Mouse (Mus musculus) heart, embryonic 14.5 days (tissue): ENCODE measurements around the gene Gm17535. TPM values are rescaled to one million over a fixed set of nuclear protein-coding genes. Genes with fewer than 3 reads are reported as not detected.
"Not testable (repeated sequence)": the region's sequence is repeated elsewhere in the genome, so short reads cannot be mapped to it uniquely, and the experiment has no call there.

Experiments used
- ATAC-seq: fragments of 200-750 bp; cut with Nextera tagmentation; 2 replicates; pipeline ENCODE4 v1.8.0; 2017; ENCODE audit warnings: low read depth, moderate TSS enrichment; ENCODE audit not compliant: insufficient number of reproducible peaks, insufficient read depth, low FRiP score
- H3K27ac ChIP-seq, 2 experiments: fragments of 200-500 bp in 1 of 2; fragments of 300-500 bp in 1 of 2; sonication (generic) in 1 of 2; replicated peaks in 1 of 2; 2 replicates each; pipeline ENCODE4 v1.5.1; 2012 to 2014; ENCODE audit warnings: low read depth in 2 of 2, low read length in 2 of 2, control low read depth in 1 of 2, mild to moderate bottlenecking in 1 of 2, mixed read lengths in 1 of 2; ENCODE audit not compliant: control insufficient read depth in 1 of 2, insufficient read depth in 1 of 2
- H3K27me3 ChIP-seq: fragments of 300-500 bp; sonication (generic); 2 replicates; pipeline ENCODE4 v1.6.1; 2014; ENCODE audit warnings: mild to moderate bottlenecking, low read length, control low read depth; ENCODE audit not compliant: control insufficient read depth, insufficient read depth
- H3K36me3 ChIP-seq: fragments of 300-500 bp; sonication (generic); 2 replicates; pipeline ENCODE4 v1.6.1; 2014; ENCODE audit warnings: mild to moderate bottlenecking, control low read depth, low read length, mixed read lengths; ENCODE audit not compliant: control insufficient read depth, insufficient read depth
- H3K4me1 ChIP-seq, 2 experiments: fragments of 200-500 bp in 1 of 2; fragments of 300-500 bp in 1 of 2; sonication (generic) in 1 of 2; 2 replicates each; pipeline ENCODE4 v1.6.1; 2012 to 2014; ENCODE audit warnings: low read length in 2 of 2, control low read depth in 1 of 2, mixed read lengths in 1 of 2; ENCODE audit not compliant: control insufficient read depth in 2 of 2, insufficient read depth in 2 of 2
- H3K4me2 ChIP-seq: fragments of 300-500 bp; sonication (generic); 2 replicates; pipeline ENCODE4 v1.6.1; 2014; ENCODE audit warnings: mild to moderate bottlenecking, low read length
- H3K4me3 ChIP-seq, 2 experiments: fragments of 200-500 bp in 1 of 2; fragments of 300-500 bp in 1 of 2; sonication (generic) in 1 of 2; 2 replicates each; pipeline ENCODE4 v1.5.1; 2012 to 2014; ENCODE audit warnings: low read length in 2 of 2, mild to moderate bottlenecking in 2 of 2, control low read depth in 1 of 2, low read depth in 1 of 2, moderate library complexity in 1 of 2; ENCODE audit not compliant: control insufficient read depth in 1 of 2, insufficient read depth in 1 of 2
- H3K9ac ChIP-seq: fragments of 300-500 bp; sonication (generic); 2 replicates; pipeline ENCODE4 v1.6.1; 2014; ENCODE audit warnings: mild to moderate bottlenecking, low read length
- H3K9me3 ChIP-seq: fragments of 300-500 bp; sonication (generic); 2 replicates; pipeline ENCODE4 v1.6.1; 2016; ENCODE audit warnings: low read length, control low read depth; ENCODE audit not compliant: control insufficient read depth
- WGBS: fragments of 180-500 bp; shearing (Covaris S2); extraction: QIAGEN DNeasy Blood & Tissue Kit; methylation state at CpG from one replicate; pipeline ENCODE4 v1.1.7; 2014; 5-methylcytosine and 5-hydroxymethylcytosine counted together
- polyA plus RNA-seq: library from polyadenylated mRNA; unstranded; fragments of >200 nt; fragmentation: Nextera tagmentation; extraction: Ambion mirVana; gene quantifications from 2 replicates; pipeline ENCODE4 v1.2.1, GENCODE M21; 2014

The Gm17535 gene
- polyA plus RNA-seq, 1 experiment from 2014 or later, result not detected

GRCm38 (mm10) chr9:3019835-3020727 is 14.3 kb upstream of the Gm17535 start:
- not testable (repeated sequence) for H3K36me3 ChIP-seq, H3K4me2 ChIP-seq, H3K9ac ChIP-seq, H3K4me1 ChIP-seq, H3K4me3 ChIP-seq, H3K9me3 ChIP-seq, H3K27ac ChIP-seq, H3K27me3 ChIP-seq
- WGBS, result 74% methylated on average over 11 of the region's 19 CpGs
- peak; percentile 64; the same call in 1 of the 2 replicates for ATAC-seq

- not testable (repeated sequence) for H3K27ac ChIP-seq, H3K27me3 ChIP-seq, ATAC-seq, H3K9ac ChIP-seq, H3K4me3 ChIP-seq, H3K36me3 ChIP-seq, H3K4me2 ChIP-seq, H3K4me1 ChIP-seq, H3K9me3 ChIP-seq
- 67% methylated on average over 9 of the region's 13 CpGs for WGBS
These were observed 11.9 kb upstream of the Gm17535 start for GRCm38 (mm10) chr9:3022316-3023008.

- not testable (repeated sequence) for H3K4me1 ChIP-seq, H3K9me3 ChIP-seq, H3K4me3 ChIP-seq, H3K36me3 ChIP-seq, ATAC-seq, H3K27ac ChIP-seq, H3K27me3 ChIP-seq, H3K4me2 ChIP-seq, H3K9ac ChIP-seq
- 73% methylated on average over 9 of the region's 13 CpGs for WGBS
These were observed 11.0 kb upstream of the Gm17535 start, which contains the start of gene Gm10718 for GRCm38 (mm10) chr9:3023312-3023984. Gm10718 (plus strand) TSS chr9:3023547.

GRCm38 (mm10) chr9:3023985-3024648 is 10.3 kb upstream of the Gm17535 start:
- not testable (repeated sequence) for H3K4me1 ChIP-seq, H3K9me3 ChIP-seq, H3K4me3 ChIP-seq, H3K27me3 ChIP-seq, H3K36me3 ChIP-seq, ATAC-seq, H3K27ac ChIP-seq, H3K9ac ChIP-seq, H3K4me2 ChIP-seq
- WGBS, result 60% methylated on average over 15 of the region's 16 CpGs

- H3K4me1 ChIP-seq, H3K4me3 ChIP-seq, ATAC-seq, H3K9me3 ChIP-seq, H3K9ac ChIP-seq, H3K27ac ChIP-seq, H3K27me3 ChIP-seq, H3K36me3 ChIP-seq, H3K4me2 ChIP-seq: not testable (repeated sequence)
- WGBS, result 65% methylated on average over 12 of the region's 12 CpGs
These were observed 9.4 kb upstream of the Gm17535 start, which contains the start of gene Gm10717 for GRCm38 (mm10) chr9:3024912-3025467. Gm10717 (plus strand) TSS chr9:3025417.

GRCm38 (mm10) chr9:3025653-3026052 is 8.7 kb upstream of the Gm17535 start:
- not testable (repeated sequence) for H3K9me3 ChIP-seq, H3K4me3 ChIP-seq, ATAC-seq, H3K4me1 ChIP-seq, H3K9ac ChIP-seq, H3K4me2 ChIP-seq, H3K36me3 ChIP-seq, H3K27ac ChIP-seq, H3K27me3 ChIP-seq
- WGBS, result 62% methylated on average over 4 of the region's 6 CpGs

GRCm38 (mm10) chr9:3026136-3026535 is 8.3 kb upstream of the Gm17535 start:
- not testable (repeated sequence) for H3K9me3 ChIP-seq, H3K27me3 ChIP-seq, ATAC-seq, H3K4me3 ChIP-seq, H3K9ac ChIP-seq, H3K4me2 ChIP-seq, H3K4me1 ChIP-seq, H3K27ac ChIP-seq, H3K36me3 ChIP-seq
- WGBS, result 68% methylated on average over 5 of the region's 5 CpGs
